Mouse (Mus musculus) forebrain, embryonic 11.5 days (tissue): ENCODE measurements around the gene Lrrc45. TPM values are rescaled to one million over a fixed set of nuclear protein-coding genes. Genes with fewer than 3 reads are reported as not detected.

Experiments used
- ATAC-seq: fragments of 200-750 bp; cut with Nextera tagmentation; replicated peaks from 2 replicates; pipeline ENCODE4 v1.8.0; 2017; ENCODE audit warnings: moderate TSS enrichment; ENCODE audit not compliant: low FRiP score
- DNase-seq: peaks from one replicate; pipeline ENCODE4 v3.0.0-alpha.2; 2017; ENCODE audit warnings: low spot score
- H3K27ac ChIP-seq: fragments of 300-500 bp; sonication (generic); 2 replicates; pipeline ENCODE4 v1.5.1; 2014; ENCODE audit warnings: low read depth, low read length
- H3K27me3 ChIP-seq: fragments of 300-500 bp; sonication (generic); 2 replicates; pipeline ENCODE4 v1.6.1; 2014; ENCODE audit warnings: mild to moderate bottlenecking, low read length, mixed read lengths; ENCODE audit not compliant: control insufficient read depth, insufficient read depth
- H3K36me3 ChIP-seq: fragments of 300-500 bp; sonication (generic); 2 replicates; pipeline ENCODE4 v1.6.1; 2014; ENCODE audit warnings: mild to moderate bottlenecking, low read length, moderate library complexity, mixed read lengths; ENCODE audit not compliant: control insufficient read depth, insufficient read depth
- H3K4me1 ChIP-seq: fragments of 300-500 bp; sonication (generic); replicated peaks from 2 replicates; pipeline ENCODE4 v1.6.1; 2014; ENCODE audit warnings: low read length, mixed read lengths; ENCODE audit not compliant: control insufficient read depth, insufficient read depth
- H3K4me2 ChIP-seq: fragments of 300-500 bp; sonication (generic); 2 replicates; pipeline ENCODE4 v1.6.1; 2014; ENCODE audit warnings: low read depth, mild to moderate bottlenecking, low read length, moderate library complexity, mixed read lengths; ENCODE audit not compliant: severe bottlenecking
- H3K4me3 ChIP-seq: fragments of 300-500 bp; sonication (generic); 2 replicates; pipeline ENCODE4 v1.5.1; 2014; ENCODE audit warnings: low read depth, low read length
- H3K9ac ChIP-seq: fragments of 300-500 bp; sonication (generic); 2 replicates; pipeline ENCODE4 v1.6.1; 2014; ENCODE audit warnings: low read length
- H3K9me3 ChIP-seq: fragments of 300-500 bp; sonication (generic); 2 replicates; pipeline ENCODE4 v1.6.1; 2016; ENCODE audit warnings: low read length, mixed read lengths; ENCODE audit not compliant: control insufficient read depth
- WGBS: fragments of 180-500 bp; shearing (Covaris S2); extraction: QIAGEN DNeasy Blood & Tissue Kit; methylation state at CpG from one replicate; pipeline ENCODE4 v1.1.7; 2014; 5-methylcytosine and 5-hydroxymethylcytosine counted together
- polyA plus RNA-seq: library from polyadenylated mRNA; unstranded; fragments of >200 nt; fragmentation: Nextera tagmentation; extraction: Ambion mirVana; gene quantifications from 2 replicates; pipeline ENCODE4 v1.2.1, GENCODE M21; 2014

Lrrc45 gene
- polyA plus RNA-seq, 1 experiment from 2014 or later = 54.4 TPM

- Histone ChIP-seq H3K9me3 (no peaks in the 10 kb centered on the region), H3K4me2 (no peak overlapping the region), H3K9ac (no peak overlapping the region), H3K36me3 (peaks cover 7% of the 10 kb centered on the region; the same call in 1 of the 2 replicates), H3K4me1 (0 out of 2 replicates have a peak, but pooled peaks cover 2% of the 10 kb centered on the region), H3K4me3 (no peak overlapping the region), H3K27me3 (no peaks in the 10 kb centered on the region), H3K27ac (no peak overlapping the region)
- no peak for ATAC-seq
- WGBS = 92% methylated on average over 5 of the region's 5 CpGs
- DNase-seq = no peak
These were observed 31.0 kb upstream of the Lrrc45 start for GRCm38 (mm10) chr11:120682683-120683082.

DNA sequence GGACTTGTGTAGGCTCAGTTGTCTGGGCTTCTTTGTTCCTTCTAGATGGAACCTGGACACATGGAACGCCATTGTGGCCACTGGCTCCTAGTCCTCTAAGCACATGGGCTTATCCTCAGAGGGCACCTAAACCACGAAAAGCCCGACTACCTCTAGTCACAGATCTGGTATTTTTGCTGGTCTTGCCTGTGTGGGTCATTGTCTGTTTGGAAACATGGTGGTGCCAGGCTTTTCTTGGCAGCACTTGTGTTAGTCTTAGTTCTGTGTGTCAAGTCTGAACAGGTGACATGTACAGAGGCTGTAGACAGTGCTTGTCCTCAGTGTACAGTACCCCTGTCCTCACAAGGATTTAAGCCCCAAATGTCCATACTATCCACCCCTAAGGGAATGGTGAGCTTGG is 30.2 kb upstream of the Lrrc45 start:
- DNase-seq (no peak), ATAC-seq (no peak)
- whole genome bisulfite sequencing = 93% methylated on average over 3 of the region's 3 CpGs
- H3K27ac ChIP-seq = no peak overlapping the region
- H3K36me3 ChIP-seq = peaks cover 4% of the 10 kb centered on the region; the same call in 1 of the 2 replicates
- no peak overlapping the region for H3K4me3 ChIP-seq
- no peaks in the 10 kb centered on the region for H3K9me3 ChIP-seq
- H3K27me3 ChIP-seq = no peaks in the 10 kb centered on the region
- H3K4me2 ChIP-seq = no peak overlapping the region
- H3K9ac ChIP-seq = no peak overlapping the region
- 0 out of 2 replicates have a peak, but pooled peaks cover 2% of the 10 kb centered on the region for H3K4me1 ChIP-seq

GRCm38 (mm10) chr11:120684086-120684485 is 29.6 kb upstream of the Lrrc45 start:
- no peak for ATAC-seq
- no peaks in the 10 kb centered on the region for H3K9me3 ChIP-seq
- WGBS = 78% methylated on average over 2 of the region's 2 CpGs

GRCm38 (mm10) chr11:120684660-120685059 is 29.1 kb upstream of the Lrrc45 start:
- WGBS = 89% methylated on average over 2 of the region's 2 CpGs
- no peak overlapping the region for H3K4me2 ChIP-seq
- H3K4me1 ChIP-seq = 0 out of 2 replicates have a peak, but pooled peaks cover 2% of the 10 kb centered on the region
- no peak overlapping the region for H3K27ac ChIP-seq
- no peak overlapping the region for H3K4me3 ChIP-seq
- H3K27me3 ChIP-seq = no peaks in the 10 kb centered on the region
- peaks cover 3% of the 10 kb centered on the region; the same call in 1 of the 2 replicates for H3K36me3 ChIP-seq
- H3K9me3 ChIP-seq = no peaks in the 10 kb centered on the region
- DNase-seq (no peak), ATAC-seq (no peak)
- no peak overlapping the region for H3K9ac ChIP-seq

More at GRCm38 (mm10) chr11:120684086-120684485, 29.6 kb upstream of the Lrrc45 start:
- Histone ChIP-seq H3K9ac (no peak overlapping the region), H3K4me2 (no peak overlapping the region), H3K27me3 (no peaks in the 10 kb centered on the region), H3K4me1 (0 out of 2 replicates have a peak, but pooled peaks cover 2% of the 10 kb centered on the region), H3K4me3 (no peak overlapping the region), H3K36me3 (peaks cover 3% of the 10 kb centered on the region; the same call in 1 of the 2 replicates), H3K27ac (no peak overlapping the region)
- DNase-seq = no peak

DNA sequence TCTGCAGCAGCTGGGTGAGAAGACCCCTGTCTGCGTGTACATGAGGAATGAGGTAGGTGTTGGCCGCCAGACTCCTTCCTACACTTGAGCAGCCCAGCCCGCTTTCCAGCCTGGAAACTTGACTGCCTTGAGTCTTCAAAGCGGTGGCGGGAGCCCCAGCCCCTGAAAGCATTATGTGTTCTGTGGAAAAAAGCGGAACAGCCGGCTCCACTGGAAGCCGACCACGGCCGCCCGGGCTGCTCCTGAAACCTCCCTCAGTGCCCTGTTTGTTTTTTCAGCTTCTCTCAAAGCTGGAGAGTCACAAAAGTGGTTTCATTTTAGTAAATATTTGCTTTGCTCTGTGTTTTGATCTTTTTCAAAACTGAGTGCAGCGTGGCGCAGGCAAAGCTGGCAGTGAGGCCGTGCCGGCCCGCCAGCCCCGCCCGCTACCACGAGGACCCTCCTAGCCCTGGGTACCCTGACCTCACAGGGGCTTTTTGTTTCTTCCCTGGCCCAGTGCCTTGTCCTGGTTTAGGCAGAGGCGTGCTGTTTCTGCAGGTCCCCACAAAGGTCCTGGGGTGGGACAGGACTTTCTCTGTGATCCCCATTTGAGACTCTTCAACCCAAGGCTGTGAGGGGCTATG is 27.0 kb upstream of the Lrrc45 start:
- WGBS = 87% methylated on average over 20 of the region's 20 CpGs
- H3K4me2 ChIP-seq = no peak overlapping the region
- ATAC-seq = no peak
- no peaks in the 10 kb centered on the region for H3K27me3 ChIP-seq
- no peak overlapping the region for H3K27ac ChIP-seq
- H3K4me3 ChIP-seq = no peak overlapping the region
- no peak for DNase-seq
- H3K9ac ChIP-seq = no peak overlapping the region
- H3K36me3 ChIP-seq = no peaks in the 10 kb centered on the region; the same call in 1 of the 2 replicates
- H3K4me1 ChIP-seq = 0 out of 2 replicates have a peak, but pooled peaks cover 2% of the 10 kb centered on the region
- H3K9me3 ChIP-seq = no peaks in the 10 kb centered on the region

- no peak overlapping the region for H3K4me2 ChIP-seq
- H3K4me1 ChIP-seq = 0 out of 2 replicates have a peak, but pooled peaks cover 2% of the 10 kb centered on the region
- WGBS = 85% methylated on average over 3 of the region's 3 CpGs
- DNase-seq (no peak), ATAC-seq (no peak)
- H3K27ac ChIP-seq = no peak overlapping the region
- H3K4me3 ChIP-seq = no peak overlapping the region
- no peaks in the 10 kb centered on the region for H3K27me3 ChIP-seq
- H3K9me3 ChIP-seq = no peaks in the 10 kb centered on the region
- no peak overlapping the region for H3K9ac ChIP-seq
- H3K36me3 ChIP-seq = no peaks in the 10 kb centered on the region; the same call in 1 of the 2 replicates
These were observed 24.4 kb upstream of the Lrrc45 start for GRCm38 (mm10) chr11:120689365-120689764.

- Histone ChIP-seq H3K4me1 (peaks cover 5% of the 10 kb centered on the region; the same call in 1 of the 2 replicates), H3K4me2 (no peak overlapping the region), H3K4me3 (no peak overlapping the region), H3K27me3 (no peaks in the 10 kb centered on the region), H3K9ac (no peak overlapping the region), H3K36me3 (no peaks in the 10 kb centered on the region; the same call in 1 of the 2 replicates), H3K27ac (no peak overlapping the region), H3K9me3 (no peaks in the 10 kb centered on the region)
- no peak for ATAC-seq
- 91% methylated on average over 4 of the region's 4 CpGs for WGBS
- no peak for DNase-seq
These were observed 21.2 kb upstream of the Lrrc45 start for GRCm38 (mm10) chr11:120692471-120693011.

DNA sequence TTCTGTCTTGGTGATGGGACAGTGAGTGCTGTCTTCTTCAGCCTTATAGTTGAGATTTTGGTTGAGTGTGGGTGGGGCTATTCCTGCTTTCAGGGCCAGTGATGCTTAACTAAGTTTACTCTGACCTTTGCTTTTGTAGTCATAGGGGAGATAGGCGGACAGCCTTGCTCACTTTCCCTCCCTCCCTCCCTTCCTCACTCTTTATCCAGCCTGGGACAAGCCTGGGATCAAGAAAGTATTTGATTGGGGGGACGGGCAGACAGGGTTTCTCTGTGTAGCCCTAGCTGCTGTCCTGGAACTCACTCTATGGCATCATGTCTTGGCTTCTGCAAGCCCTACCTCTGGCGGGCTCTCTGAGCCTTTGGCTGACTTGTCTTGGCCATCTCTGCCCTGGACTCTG is 20.3 kb upstream of the Lrrc45 start:
- no peak for ATAC-seq
- 63% methylated on average over 3 of the region's 3 CpGs for WGBS

More for the DNA sequence above, 20.3 kb upstream of the Lrrc45 start:
- no peaks in the 10 kb centered on the region for H3K27me3 ChIP-seq
- H3K4me2 ChIP-seq = no peak overlapping the region
- H3K27ac ChIP-seq = no peak overlapping the region
- H3K4me1 ChIP-seq = peaks cover 5% of the 10 kb centered on the region; the same call in 1 of the 2 replicates
- DNase-seq = no peak
- H3K36me3 ChIP-seq = no peaks in the 10 kb centered on the region; the same call in 1 of the 2 replicates
- no peak overlapping the region for H3K9ac ChIP-seq
- no peak overlapping the region for H3K4me3 ChIP-seq
- no peaks in the 10 kb centered on the region for H3K9me3 ChIP-seq
